Mouse (Mus musculus) myocyte (in vitro differentiated cells): Measurements from ENCODE around the gene Rabepk. TPM values are rescaled to one million over a fixed set of nuclear protein-coding genes. Genes with fewer than 3 reads are reported as not detected.

ENCODE experiments used
- H3K27me3 ChIP-seq: one replicate; pipeline ENCODE4 v1.6.1; 2011; ENCODE audit not compliant: control insufficient read depth, insufficient read depth, insufficient read length
- H3K36me3 ChIP-seq: one replicate; pipeline ENCODE4 v1.6.1; 2011; ENCODE audit not compliant: control insufficient read depth, insufficient read depth
- H3K4me2 ChIP-seq: one replicate; pipeline ENCODE4 v1.6.1; 2011; ENCODE audit warnings: low read depth, control low read depth
- H3K4me3 ChIP-seq: one replicate; pipeline ENCODE4 v1.5.1; 2011; ENCODE audit warnings: mild to moderate bottlenecking, control low read depth, moderate library complexity
- H3K79me2 ChIP-seq: one replicate; pipeline ENCODE4 v1.6.1; 2011; ENCODE audit not compliant: control insufficient read depth, insufficient read depth
- H3ac ChIP-seq: one replicate; pipeline ENCODE4 v1.6.1; 2011; ENCODE audit not compliant: control insufficient read depth, insufficient read length
- CEBPB ChIP-seq: IDR thresholded peaks from 2 replicates; pipeline ENCODE4 v1.6.1; 2011; ENCODE audit warnings: mild to moderate bottlenecking, moderate library complexity; ENCODE audit not compliant: poor library complexity, insufficient read depth, severe bottlenecking
- MAX ChIP-seq: IDR thresholded peaks from one replicate; pipeline ENCODE4 v1.6.1; 2011; ENCODE audit warnings: low read depth, mild to moderate bottlenecking, control low read depth
- MYOD1 ChIP-seq, 3 experiments: IDR thresholded peaks; one replicate each; pipeline ENCODE4 v1.6.1; 2011; ENCODE audit warnings: control low read depth in 2 of 3, low read depth in 2 of 3, mild to moderate bottlenecking in 2 of 3, moderate library complexity in 1 of 3; ENCODE audit not compliant: insufficient read length in 2 of 3, control insufficient read depth in 1 of 3
- MYOG ChIP-seq, 3 experiments: IDR thresholded peaks; one replicate each; pipeline ENCODE4 v1.6.1; 2011; ENCODE audit warnings: control low read depth in 2 of 3, low read depth in 2 of 3, mild to moderate bottlenecking in 2 of 3; ENCODE audit not compliant: insufficient read length in 2 of 3, control insufficient read depth in 1 of 3, insufficient read depth in 1 of 3
- POLR2A ChIP-seq: IDR thresholded peaks from one replicate; pipeline ENCODE4 v1.6.1; 2011; ENCODE audit warnings: low read depth, mild to moderate bottlenecking, control low read depth, moderate library complexity; ENCODE audit not compliant: insufficient read length
- REST ChIP-seq: IDR thresholded peaks from one replicate; pipeline ENCODE4 v1.6.1; 2011; ENCODE audit warnings: mild to moderate bottlenecking, control low read depth, moderate library complexity; ENCODE audit not compliant: insufficient read depth, insufficient read length
- SRF ChIP-seq: IDR thresholded peaks from one replicate; pipeline ENCODE4 v1.6.1; 2011; ENCODE audit warnings: low read depth; ENCODE audit not compliant: control insufficient read depth, insufficient read length
- TCF12 ChIP-seq: IDR thresholded peaks from one replicate; pipeline ENCODE4 v1.6.1; 2011; ENCODE audit warnings: mild to moderate bottlenecking, control low read depth; ENCODE audit not compliant: poor library complexity, insufficient read depth, severe bottlenecking
- TCF3 ChIP-seq: IDR thresholded peaks from one replicate; pipeline ENCODE4 v1.6.1; 2011; ENCODE audit warnings: low read depth, control low read depth; ENCODE audit not compliant: insufficient read length
- polyA plus RNA-seq: library from polyadenylated mRNA; unstranded; fragments of >200 nt; fragmentation: generic; extraction: Trizol; gene quantifications from one replicate; pipeline ENCODE4 v1.2.1, GENCODE M21; 2012; ENCODE audit warnings: missing spikeins

Rabepk gene
- polyA plus RNA-seq, 1 experiment, result 65.3 TPM

- Histone ChIP-seq H3K4me2 (no peak overlapping the region), H3K79me2 (peaks cover 99% of the 10 kb centered on the region), H3K27me3 (no peaks in the 10 kb centered on the region), H3K36me3 (no peaks in the 10 kb centered on the region), H3K4me3 (no peak overlapping the region), H3ac (no peak overlapping the region)
- TF ChIP-seq MAX (no peak), SRF (no peak), MYOG (IDR thresholded peaks at IDR 0.05; ENCODE audit: control insufficient read depth in 1 of 3, insufficient read depth in 1 of 3, insufficient read length in 2 of 3, low read depth in 2 of 3) (no peak), POLR2A (no peak), REST (no peak), TCF3 (no peak), MYOD1 (IDR thresholded peaks at IDR 0.05; ENCODE audit: control insufficient read depth in 1 of 3, insufficient read length in 2 of 3, low read depth in 2 of 3) (no peak), TCF12 (no peak), CEBPB (no peak)
Measured at GRCm38 (mm10) chr2:34736626-34737025, 63.1 kb downstream of the Rabepk start.

Other genes starting within 250 kb of the Rabepk start
- gene Gapvd1, start 44.7 kb downstream of the Rabepk start, polyA plus RNA-seq, result 28.3 TPM
- 451 TPM for gene Hspa5, start 27.9 kb downstream of the Rabepk start, polyA plus RNA-seq
- 43.9 TPM for gene Fbxw2, start 26.4 kb upstream of the Rabepk start, polyA plus RNA-seq
- not detected for gene Gm34653, start 33.1 kb upstream of the Rabepk start, polyA plus RNA-seq
- not detected for gene Cutal, start 74.5 kb upstream of the Rabepk start, polyA plus RNA-seq
- 27.2 TPM for gene Psmd5, start 75.1 kb upstream of the Rabepk start, polyA plus RNA-seq
- 4.3 TPM for gene Phf19, start 114.1 kb upstream of the Rabepk start, polyA plus RNA-seq
- 1.1 TPM for gene Traf1, start 161.9 kb upstream of the Rabepk start, polyA plus RNA-seq